Mouse (Mus musculus) frontal cortex, adult (tissue): ENCODE data around the gene Trank1.

Source experiments
- ATAC-seq: cut with Nextera tagmentation; 2 replicates; pipeline ENCODE4 v1.9.2; 2017; ENCODE audit warnings: mild to moderate bottlenecking, moderate library complexity, mixed read lengths; ENCODE audit not compliant: low TSS enrichment

The Trank1 gene

GRCm38 (mm10) chr9:111381056-111382025 lies 69.8 kb downstream of the Trank1 start:
- peak; percentile 48 for ATAC-seq

GRCm38 (mm10) chr9:111382469-111382868 lies 70.9 kb downstream of the Trank1 start:
- peak; percentile 34 for ATAC-seq

- ATAC-seq = no peak
Measured at GRCm38 (mm10) chr9:111383046-111383445, 71.5 kb downstream of the Trank1 start.

- ATAC-seq = peak; percentile 66
Measured at GRCm38 (mm10) chr9:111383756-111384155, 72.2 kb downstream of the Trank1 start.

GRCm38 (mm10) chr9:111385526-111386491 lies 74.3 kb downstream of the Trank1 start:
- ATAC-seq = no peak

GRCm38 (mm10) chr9:111386569-111386968 lies 75.0 kb downstream of the Trank1 start:
- no peak for ATAC-seq

- no peak for ATAC-seq
Measured at GRCm38 (mm10) chr9:111387576-111387975, 76.0 kb downstream of the Trank1 start.

GRCm38 (mm10) chr9:111390016-111390415 lies 78.5 kb downstream of the Trank1 start:
- no peak for ATAC-seq

- no peak for ATAC-seq
Measured at GRCm38 (mm10) chr9:111391036-111391435, 79.5 kb downstream of the Trank1 start.

- ATAC-seq = no peak
Measured at GRCm38 (mm10) chr9:111391926-111392442, 80.4 kb downstream of the Trank1 start.

GRCm38 (mm10) chr9:111395265-111395664 lies 83.7 kb downstream of the Trank1 start:
- no peak for ATAC-seq

GRCm38 (mm10) chr9:111398059-111398458 lies 86.5 kb downstream of the Trank1 start:
- ATAC-seq = no peak

GRCm38 (mm10) chr9:111400089-111400488 lies 88.5 kb downstream of the Trank1 start:
- ATAC-seq = peak; percentile 42; the same call in 1 of the 2 replicates

- no peak for ATAC-seq
Measured at GRCm38 (mm10) chr9:111403159-111403558, 91.6 kb downstream of the Trank1 start.

- ATAC-seq = peak; percentile 34; the same call in 1 of the 2 replicates
Measured at GRCm38 (mm10) chr9:111404346-111405079, 93.0 kb downstream of the Trank1 start.

GRCm38 (mm10) chr9:111405080-111405428 lies 93.5 kb downstream of the Trank1 start:
- no peak for ATAC-seq

GRCm38 (mm10) chr9:111408012-111408411 lies 96.5 kb downstream of the Trank1 start:
- peak; percentile 9; the same call in 1 of the 2 replicates for ATAC-seq

GRCm38 (mm10) chr9:111408427-111408826 lies 96.9 kb downstream of the Trank1 start:
- peak; percentile 21; the same call in 1 of the 2 replicates for ATAC-seq

- ATAC-seq = peak; percentile 78
Measured at GRCm38 (mm10) chr9:111412471-111413160, 101.1 kb downstream of the Trank1 start.

GRCm38 (mm10) chr9:111421862-111422261 lies 110.3 kb downstream of the Trank1 start:
- ATAC-seq = peak; percentile 55; the same call in 1 of the 2 replicates
